Mouse (Mus musculus) heart, embryonic 14.5 days (tissue): Measurements from ENCODE around the gene Sds. TPM values are rescaled to one million over a fixed set of nuclear protein-coding genes. Genes with fewer than 3 reads are reported as not detected.
"Not testable (repeated sequence)": the region's sequence is repeated elsewhere in the genome, so short reads cannot be mapped to it uniquely, and the experiment has no call there.

Source experiments
- ATAC-seq: fragments of 200-750 bp; cut with Nextera tagmentation; 2 replicates; pipeline ENCODE4 v1.8.0; 2017; ENCODE audit warnings: low read depth, moderate TSS enrichment; ENCODE audit not compliant: insufficient number of reproducible peaks, insufficient read depth, low FRiP score
- H3K27ac ChIP-seq, 2 experiments: fragments of 200-500 bp in 1 of 2; fragments of 300-500 bp in 1 of 2; sonication (generic) in 1 of 2; replicated peaks in 1 of 2; 2 replicates each; pipeline ENCODE4 v1.5.1; 2012 to 2014; ENCODE audit warnings: low read depth in 2 of 2, low read length in 2 of 2, control low read depth in 1 of 2, mild to moderate bottlenecking in 1 of 2, mixed read lengths in 1 of 2; ENCODE audit not compliant: control insufficient read depth in 1 of 2, insufficient read depth in 1 of 2
- H3K27me3 ChIP-seq: fragments of 300-500 bp; sonication (generic); 2 replicates; pipeline ENCODE4 v1.6.1; 2014; ENCODE audit warnings: mild to moderate bottlenecking, low read length, control low read depth; ENCODE audit not compliant: control insufficient read depth, insufficient read depth
- H3K36me3 ChIP-seq: fragments of 300-500 bp; sonication (generic); 2 replicates; pipeline ENCODE4 v1.6.1; 2014; ENCODE audit warnings: mild to moderate bottlenecking, control low read depth, low read length, mixed read lengths; ENCODE audit not compliant: control insufficient read depth, insufficient read depth
- H3K4me1 ChIP-seq, 2 experiments: fragments of 200-500 bp in 1 of 2; fragments of 300-500 bp in 1 of 2; sonication (generic) in 1 of 2; 2 replicates each; pipeline ENCODE4 v1.6.1; 2012 to 2014; ENCODE audit warnings: low read length in 2 of 2, control low read depth in 1 of 2, mixed read lengths in 1 of 2; ENCODE audit not compliant: control insufficient read depth in 2 of 2, insufficient read depth in 2 of 2
- H3K4me2 ChIP-seq: fragments of 300-500 bp; sonication (generic); 2 replicates; pipeline ENCODE4 v1.6.1; 2014; ENCODE audit warnings: mild to moderate bottlenecking, low read length
- H3K4me3 ChIP-seq, 2 experiments: fragments of 200-500 bp in 1 of 2; fragments of 300-500 bp in 1 of 2; sonication (generic) in 1 of 2; 2 replicates each; pipeline ENCODE4 v1.5.1; 2012 to 2014; ENCODE audit warnings: low read length in 2 of 2, mild to moderate bottlenecking in 2 of 2, control low read depth in 1 of 2, low read depth in 1 of 2, moderate library complexity in 1 of 2; ENCODE audit not compliant: control insufficient read depth in 1 of 2, insufficient read depth in 1 of 2
- H3K9ac ChIP-seq: fragments of 300-500 bp; sonication (generic); 2 replicates; pipeline ENCODE4 v1.6.1; 2014; ENCODE audit warnings: mild to moderate bottlenecking, low read length
- H3K9me3 ChIP-seq: fragments of 300-500 bp; sonication (generic); 2 replicates; pipeline ENCODE4 v1.6.1; 2016; ENCODE audit warnings: low read length, control low read depth; ENCODE audit not compliant: control insufficient read depth
- WGBS: fragments of 180-500 bp; shearing (Covaris S2); extraction: QIAGEN DNeasy Blood & Tissue Kit; methylation state at CpG from one replicate; pipeline ENCODE4 v1.1.7; 2014; 5-methylcytosine and 5-hydroxymethylcytosine counted together
- polyA plus RNA-seq: library from polyadenylated mRNA; unstranded; fragments of >200 nt; fragmentation: Nextera tagmentation; extraction: Ambion mirVana; gene quantifications from 2 replicates; pipeline ENCODE4 v1.2.1, GENCODE M21; 2014

Gene Sds
- polyA plus RNA-seq, 1 experiment from 2014 or later = not detected

- H3K4me3 ChIP-seq, H3K27ac ChIP-seq, H3K9ac ChIP-seq, ATAC-seq, H3K27me3 ChIP-seq, H3K9me3 ChIP-seq, H3K4me2 ChIP-seq: not testable (repeated sequence)
- Histone ChIP-seq H3K36me3 (peaks cover 10% of the 10 kb centered on the region), H3K4me1 (peaks cover 10 to 15% of the 10 kb centered on the region in 2 experiments)
- 83% methylated on average over 9 of the region's 9 CpGs for WGBS
Measured at GRCm38 (mm10) chr5:120500609-120501008, 24.3 kb downstream of the Sds start.

- H3K27me3 ChIP-seq = no peaks in the 10 kb centered on the region
- H3K36me3 ChIP-seq = peaks cover 9% of the 10 kb centered on the region
- peak overlapping the region; percentile 83 to 94 for H3K4me3 ChIP-seq
- H3K4me1 ChIP-seq = peaks cover 10 to 23% of the 10 kb centered on the region in 2 experiments
- no peak for ATAC-seq
- no peaks in the 10 kb centered on the region for H3K9me3 ChIP-seq
- peak overlapping the region; percentile 95 for H3K4me2 ChIP-seq
- H3K27ac ChIP-seq = no peak overlapping the region
- H3K9ac ChIP-seq = peak overlapping the region; percentile 93
- WGBS = 52% methylated on average over 9 of the region's 9 CpGs
Measured at GRCm38 (mm10) chr5:120502147-120502621, 25.9 kb downstream of the Sds start.

- ATAC-seq = no peak
- WGBS = 4% methylated on average over 12 of the region's 12 CpGs
- Histone ChIP-seq H3K27ac (0 out of 4 replicates have a peak overlapping the region, but pooled peaks of 1 of the 2 experiments have one; percentile 35), H3K4me2 (peak overlapping the region; percentile 95), H3K36me3 (peaks cover 7% of the 10 kb centered on the region), H3K4me1 (peaks cover 10 to 23% of the 10 kb centered on the region in 2 experiments), H3K9me3 (no peaks in the 10 kb centered on the region), H3K27me3 (no peaks in the 10 kb centered on the region), H3K9ac (peak overlapping the region; percentile 93), H3K4me3 (peak overlapping the region; percentile 83 to 94)
Measured at GRCm38 (mm10) chr5:120502675-120503143, 26.4 kb downstream of the Sds start.

- peak within 1 kb of the TSS; percentile 93 for H3K9ac ChIP-seq
- H3K4me1 ChIP-seq = peaks cover 10 to 23% of the 10 kb centered on the region in 2 experiments
- H3K27ac ChIP-seq = 0 out of 4 replicates have a peak within 1 kb of the TSS, but pooled peaks of 1 of the 2 experiments have one; percentile 35
- ATAC-seq = peak; percentile 76
- peak within 1 kb of the TSS; percentile 95 for H3K4me2 ChIP-seq
- H3K36me3 ChIP-seq = peaks cover 6% of the 10 kb centered on the region
- H3K4me3 ChIP-seq = peak within 1 kb of the TSS; percentile 83 to 94
- no peaks in the 10 kb centered on the region for H3K27me3 ChIP-seq
- under 1% methylated on average over 47 of the region's 55 CpGs for WGBS
- H3K9me3 ChIP-seq = no peaks in the 10 kb centered on the region
Measured at GRCm38 (mm10) chr5:120503144-120503795, 26.9 kb downstream of the Sds start, which contains the start of gene Plbd2. Gene Plbd2, minus strand, starts transcription at chr5:120503625.

GRCm38 (mm10) chr5:120505368-120505767 lies 29.0 kb downstream of the Sds start:
- Histone ChIP-seq H3K27me3 (no peaks in the 10 kb centered on the region), H3K4me2 (peak overlapping the region; percentile 34; the same call in 1 of the 2 replicates), H3K4me3 (0 out of 4 replicates have a peak overlapping the region, but pooled peaks of 1 of the 2 experiments have one; percentile 0), H3K27ac (no peak overlapping the region), H3K9me3 (no peaks in the 10 kb centered on the region; the same call in 1 of the 2 replicates), H3K4me1 (peaks cover 10 to 23% of the 10 kb centered on the region in 2 experiments), H3K36me3 (no peaks in the 10 kb centered on the region), H3K9ac (no peak overlapping the region)
- ATAC-seq = no peak
- WGBS = 22% methylated on average over 16 of the region's 16 CpGs

- Histone ChIP-seq H3K9me3 (no peaks in the 10 kb centered on the region; the same call in 1 of the 2 replicates), H3K4me3 (no peak overlapping the region), H3K9ac (no peak overlapping the region), H3K27ac (no peak overlapping the region), H3K4me2 (peak overlapping the region; percentile 34; the same call in 1 of the 2 replicates), H3K4me1 (peaks cover 10 to 27% of the 10 kb centered on the region in 2 experiments), H3K36me3 (no peaks in the 10 kb centered on the region), H3K27me3 (no peaks in the 10 kb centered on the region)
- no peak for ATAC-seq
- 65% methylated on average over 9 of the region's 9 CpGs for WGBS
Measured at GRCm38 (mm10) chr5:120505781-120506180, 29.5 kb downstream of the Sds start.

GRCm38 (mm10) chr5:120506490-120506889 lies 30.2 kb downstream of the Sds start:
- H3K4me3 ChIP-seq = no peak overlapping the region
- ATAC-seq = no peak
- no peak overlapping the region for H3K9ac ChIP-seq
- H3K9me3 ChIP-seq = no peaks in the 10 kb centered on the region; the same call in 1 of the 2 replicates
- H3K27me3 ChIP-seq = no peaks in the 10 kb centered on the region
- H3K27ac ChIP-seq = no peak overlapping the region
- 34% methylated on average over 9 of the region's 9 CpGs for WGBS
- H3K36me3 ChIP-seq = no peaks in the 10 kb centered on the region
- H3K4me1 ChIP-seq = peaks cover 10 to 31% of the 10 kb centered on the region in 2 experiments
- H3K4me2 ChIP-seq = no peak overlapping the region
